Mouse (Mus musculus) olfactory bulb, adult 2 months (tissue): ENCODE data around the gene Hsf2bp. TPM values are rescaled to one million over a fixed set of nuclear protein-coding genes. Genes with fewer than 3 reads are reported as not detected.

ENCODE experiments used
- H3K27ac ChIP-seq: fragments of 200-500 bp; 2 replicates; pipeline ENCODE4 v1.5.1; 2012; ENCODE audit warnings: low read depth, low read length; ENCODE audit not compliant: insufficient read depth
- H3K4me1 ChIP-seq: fragments of 200-500 bp; 2 replicates; pipeline ENCODE4 v1.6.1; 2012; ENCODE audit warnings: low read length; ENCODE audit not compliant: control insufficient read depth, insufficient read depth
- H3K4me3 ChIP-seq: fragments of 200-500 bp; 2 replicates; pipeline ENCODE4 v1.5.1; 2012; ENCODE audit warnings: mild to moderate bottlenecking, low read depth, low read length, moderate library complexity; ENCODE audit not compliant: insufficient read depth
- CTCF ChIP-seq: fragments of 200-500 bp; IDR thresholded peaks from 2 replicates; pipeline ENCODE4 v1.5.1; 2012; ENCODE audit warnings: low read depth, mild to moderate bottlenecking, low read length, moderate library complexity; ENCODE audit not compliant: insufficient read depth
- POLR2A ChIP-seq: fragments of 200-500 bp; IDR thresholded peaks from 2 replicates; pipeline ENCODE4 v1.6.1; 2012; ENCODE audit warnings: mild to moderate bottlenecking, low read depth, low read length, moderate library complexity; ENCODE audit not compliant: insufficient read depth
- WGBS: fragments of 180-500 bp; shearing (Covaris S2); methylation state at CpG from one replicate; pipeline ENCODE4 v1.1.7; 2018; 5-methylcytosine and 5-hydroxymethylcytosine counted together
- polyA plus RNA-seq: library from polyadenylated mRNA; stranded (reverse); fragments of >200 nt; gene quantifications from 2 replicates; pipeline ENCODE4 v1.2.4, GENCODE M21; 2012; ENCODE audit warnings: low replicate concordance; ENCODE audit not compliant: missing spikeins, insufficient read depth, insufficient read length

Gene Hsf2bp
- polyA plus RNA-seq, 1 experiment = not detected

- no peak overlapping the region for H3K27ac ChIP-seq
- 84% methylated on average over 10 of the region's 10 CpGs for WGBS
- TF ChIP-seq POLR2A = no peak
- TF ChIP-seq CTCF = no peak
- H3K4me1 ChIP-seq = no peaks in the 10 kb centered on the region; the same call in 1 of the 2 replicates
- H3K4me3 ChIP-seq = no peak overlapping the region
These were observed 108.1 kb downstream of the Hsf2bp start for GRCm38 (mm10) chr17:31927895-31928626.

- Histone ChIP-seq H3K27ac (no peak overlapping the region), H3K4me3 (no peak overlapping the region), H3K4me1 (no peaks in the 10 kb centered on the region)
- 61% methylated on average over 4 of the region's 4 CpGs for WGBS
- TF ChIP-seq POLR2A = no peak
These were observed 111.9 kb downstream of the Hsf2bp start for GRCm38 (mm10) chr17:31924229-31924628.

- 86% methylated on average over 7 of the region's 7 CpGs for WGBS
- Histone ChIP-seq H3K4me3 (no peak overlapping the region), H3K4me1 (no peaks in the 10 kb centered on the region), H3K27ac (no peak overlapping the region)
- TF ChIP-seq CTCF (no peak), POLR2A (no peak)
These were observed 112.7 kb downstream of the Hsf2bp start for GRCm38 (mm10) chr17:31923310-31923970.

- no peak for TF ChIP-seq POLR2A
- TF ChIP-seq CTCF = no peak
- Histone ChIP-seq H3K4me1 (no peaks in the 10 kb centered on the region), H3K27ac (no peak overlapping the region), H3K4me3 (no peak overlapping the region)
- WGBS = 68% methylated on average over 9 of the region's 9 CpGs
These were observed 115.5 kb downstream of the Hsf2bp start for GRCm38 (mm10) chr17:31920589-31921190.

GRCm38 (mm10) chr17:31919599-31919998, 116.5 kb downstream of the Hsf2bp start:
- 92% methylated on average over 7 of the region's 7 CpGs for WGBS
- no peaks in the 10 kb centered on the region for H3K4me1 ChIP-seq
- no peak overlapping the region for H3K4me3 ChIP-seq
- TF ChIP-seq POLR2A (no peak), CTCF (no peak)
- H3K27ac ChIP-seq = no peak overlapping the region; the same call in 1 of the 2 replicates

GRCm38 (mm10) chr17:31918374-31918773, 117.8 kb downstream of the Hsf2bp start:
- 94% methylated on average over 8 of the region's 8 CpGs for WGBS
- TF ChIP-seq CTCF (no peak), POLR2A (no peak)
- Histone ChIP-seq H3K27ac (no peak overlapping the region), H3K4me1 (peaks cover 5% of the 10 kb centered on the region), H3K4me3 (no peak overlapping the region)

GRCm38 (mm10) chr17:31916461-31916775, 119.7 kb downstream of the Hsf2bp start:
- H3K4me3 ChIP-seq = no peak overlapping the region
- H3K4me1 ChIP-seq = peaks cover 22% of the 10 kb centered on the region
- WGBS = 53% methylated on average over 6 of the region's 6 CpGs
- H3K27ac ChIP-seq = no peak overlapping the region
- TF ChIP-seq CTCF = no peak

GRCm38 (mm10) chr17:31915756-31916460, 120.2 kb downstream of the Hsf2bp start:
- TF ChIP-seq POLR2A (no peak), CTCF (no peak)
- WGBS = 87% methylated on average over 18 of the region's 18 CpGs
- Histone ChIP-seq H3K4me3 (no peak overlapping the region), H3K27ac (no peak overlapping the region), H3K4me1 (peaks cover 22% of the 10 kb centered on the region)

GRCm38 (mm10) chr17:31914323-31914722, 121.8 kb downstream of the Hsf2bp start:
- 77% methylated on average over 5 of the region's 5 CpGs for WGBS
- Histone ChIP-seq H3K4me3 (no peak overlapping the region), H3K4me1 (peaks cover 22% of the 10 kb centered on the region), H3K27ac (peak overlapping the region; percentile 23; the same call in 1 of the 2 replicates)
- TF ChIP-seq CTCF (no peak), POLR2A (no peak)
